Mouse (Mus musculus) liver, postnatal 0 days (tissue): Measurements from ENCODE around the gene Sltm.

Experiments used
- CTCF ChIP-seq: sonication (generic); IDR thresholded peaks from 2 replicates; pipeline ENCODE4 v1.5.1; 2016; ENCODE audit warnings: antibody characterized with exemption, low read depth
- EP300 ChIP-seq: IDR thresholded peaks from 2 replicates; pipeline ENCODE4 v1.6.1; 2016; ENCODE audit warnings: antibody characterized with exemption, low read depth, mild to moderate bottlenecking

GRCm38 (mm10) chr9:70541584-70541983 lies 970 bp upstream of the Sltm start:
- no peak for TF ChIP-seq CTCF
- TF ChIP-seq EP300 = no peak
